Mouse (Mus musculus): Measurements from ENCODE around the gene Clec9a. TPM values are rescaled to one million over a fixed set of nuclear protein-coding genes. Genes with fewer than 3 reads are reported as not detected.

The Clec9a gene
- total RNA-seq, 2 experiments from 2014 or later = not detected

DNA sequence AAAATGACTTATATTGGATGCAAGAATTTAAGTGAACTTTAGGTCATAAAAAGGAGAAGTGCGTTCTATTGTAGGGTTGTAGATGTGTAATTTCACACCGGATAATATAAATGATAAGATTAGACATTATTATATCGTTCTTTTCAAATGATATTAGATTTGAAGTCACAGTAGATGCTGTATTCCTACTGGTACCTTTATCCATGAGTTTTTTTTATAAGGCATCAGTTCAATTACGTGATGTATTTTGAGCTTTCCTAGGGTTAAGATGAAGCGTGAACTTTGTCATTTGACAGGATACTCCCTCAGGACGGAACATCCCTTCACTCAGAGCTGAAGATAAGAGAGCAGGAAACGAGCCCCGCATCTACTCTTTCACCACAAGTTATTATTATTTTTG, 11.7 kb upstream of the Clec9a start, which contains the start of gene Clec1b:
TSS of gene Clec1b (plus strand) at position 301 of the 400 bp plus-strand sequence.
- DNase-seq = no peak
- TF ChIP-seq CTCF (IDR thresholded peaks at IDR 0.05) = no peak
- intact Hi-C loops (cut with DNase I) = no loop called here
- H3K27ac ChIP-seq = no peak within 1 kb of the TSS
- no peak within 1 kb of the TSS for H3K4me3 ChIP-seq

DNA sequence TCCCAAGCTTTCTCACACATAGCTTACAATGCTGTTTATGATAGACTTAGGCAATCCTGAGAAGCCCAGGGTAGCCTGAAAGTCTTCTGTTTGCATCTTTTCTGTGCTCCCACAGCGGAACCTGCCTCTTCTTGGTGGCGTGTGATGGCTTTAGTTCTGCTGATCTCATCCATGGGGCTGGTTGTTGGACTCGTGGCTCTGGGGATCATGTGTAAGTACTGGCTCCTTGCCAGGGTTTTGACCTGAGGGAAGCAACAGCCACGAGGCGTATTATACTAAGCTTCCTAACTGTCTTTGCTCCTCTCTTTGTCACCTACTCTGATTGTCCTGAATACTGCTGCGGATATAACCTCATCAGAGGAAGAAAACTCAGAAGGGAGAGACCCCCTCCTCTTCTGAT, 8.7 kb upstream of the Clec9a start:
- H3K27ac ChIP-seq = no peak overlapping the region
- TF ChIP-seq CTCF (IDR thresholded peaks at IDR 0.05) = no peak
- DNase-seq = peak; percentile 35
- intact Hi-C loops (cut with DNase I) = no loop called here
- no peak overlapping the region for H3K4me3 ChIP-seq

DNA sequence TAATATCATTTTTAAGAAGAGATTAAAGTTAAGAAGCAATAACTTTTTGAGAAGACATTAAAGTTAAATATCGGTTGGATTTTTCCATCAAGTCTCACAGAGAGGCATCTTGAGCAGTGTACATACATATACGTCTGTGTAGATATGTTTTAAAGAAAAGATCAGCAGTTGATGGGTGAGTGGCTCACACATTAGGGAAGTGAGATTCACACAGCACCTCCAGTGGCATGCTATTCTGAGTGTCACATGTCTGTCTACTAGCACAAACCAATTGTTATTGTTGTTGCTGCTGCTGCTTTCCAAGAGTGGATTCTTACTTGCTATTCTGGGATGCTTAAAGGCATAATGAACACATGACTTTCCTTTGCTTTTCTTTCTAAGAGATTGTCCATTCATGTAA, 6.3 kb upstream of the Clec9a start:
- H3K27ac ChIP-seq = no peak overlapping the region
- H3K4me3 ChIP-seq = no peak overlapping the region
- DNase-seq = no peak
- no peak for TF ChIP-seq CTCF (IDR thresholded peaks at IDR 0.05)
- intact Hi-C loops (cut with DNase I) = no loop called here

DNA sequence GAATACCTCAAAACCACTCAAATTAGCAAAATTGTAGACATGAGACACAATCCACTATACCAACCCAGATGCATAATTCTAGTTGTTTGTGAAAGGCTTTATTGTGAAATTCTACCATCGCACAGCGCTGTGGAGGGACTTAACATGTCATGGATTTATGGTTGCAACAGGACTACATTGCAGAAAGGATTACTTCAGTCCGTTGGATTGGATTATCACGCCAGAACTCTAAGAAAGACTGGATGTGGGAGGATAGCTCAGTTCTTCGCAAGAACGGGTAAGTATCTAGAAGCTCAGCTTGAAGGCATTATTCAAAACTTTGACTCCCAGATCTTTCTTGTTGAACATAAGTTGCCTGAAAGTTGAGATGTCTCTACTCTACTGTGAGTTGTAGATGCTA, 5.3 kb upstream of the Clec9a start:
- Histone ChIP-seq H3K4me3 (no peak overlapping the region), H3K27ac (no peak overlapping the region)
- TF ChIP-seq CTCF (IDR thresholded peaks at IDR 0.05) = no peak
- intact Hi-C loops (cut with DNase I) = no loop called here
- no peak for DNase-seq

DNA sequence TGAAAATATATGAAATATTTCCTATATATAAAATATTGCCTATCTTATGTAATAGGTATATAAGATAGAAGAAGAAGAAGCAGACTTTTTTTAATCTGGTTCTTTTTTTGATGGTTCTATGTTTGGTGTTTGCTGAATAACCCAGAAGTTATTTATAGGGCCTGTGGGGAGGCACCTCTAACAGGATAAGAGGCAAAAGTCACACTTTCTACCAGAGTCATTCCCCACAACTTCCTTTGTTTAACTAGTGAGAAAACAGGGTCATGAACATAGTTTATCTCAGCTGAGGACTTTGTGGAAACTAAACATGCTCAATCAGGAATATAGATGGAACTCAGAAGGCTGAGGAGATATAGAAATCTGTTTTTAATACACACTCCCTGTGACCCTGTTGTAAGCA, 2.7 kb upstream of the Clec9a start:
- no peak for TF ChIP-seq CTCF (IDR thresholded peaks at IDR 0.05)
- Histone ChIP-seq H3K27ac (no peak overlapping the region), H3K4me3 (no peak overlapping the region)
- intact Hi-C loops (cut with DNase I) = no loop called here
- no peak for DNase-seq

DNA sequence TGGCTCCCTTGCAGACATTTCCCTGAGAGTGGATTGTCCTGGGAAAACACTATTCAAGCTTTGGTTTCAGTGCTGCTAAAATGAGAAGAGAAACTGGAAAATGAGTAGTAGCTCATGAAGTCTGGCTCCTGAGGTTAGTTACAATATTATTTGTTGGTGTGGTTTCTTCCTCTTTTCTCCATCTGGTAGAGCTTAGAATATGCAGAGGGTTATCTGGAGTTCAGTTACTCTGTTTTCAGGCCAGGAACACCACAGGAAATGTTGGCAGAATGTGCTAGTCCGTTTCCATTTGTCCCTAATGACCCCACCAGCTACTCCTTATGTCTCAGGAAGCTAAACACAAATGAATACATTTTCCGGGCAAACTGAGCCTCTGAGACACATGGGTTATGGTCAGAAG, 1.3 kb upstream of the Clec9a start:
- peak overlapping the region; percentile 58 for H3K27ac ChIP-seq
- no peak for DNase-seq

DNA sequence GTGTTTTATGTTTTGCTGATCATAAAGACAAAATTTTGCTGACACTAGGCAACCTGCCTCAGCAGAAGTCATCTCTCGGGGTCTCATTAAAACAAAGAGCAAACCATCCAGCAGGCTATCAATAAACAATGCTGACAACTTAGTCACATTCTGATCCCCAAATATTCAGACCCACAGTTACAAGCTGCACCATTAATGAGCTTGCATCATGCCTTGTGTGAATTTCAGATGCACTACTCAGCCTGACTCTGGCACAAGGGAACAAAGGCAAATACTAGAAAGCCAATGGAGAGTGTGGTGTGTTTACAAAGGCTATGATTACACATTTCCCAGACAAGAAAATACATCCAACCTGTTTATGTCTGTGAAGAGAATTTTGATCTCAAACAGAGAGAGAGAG, 5.5 kb downstream of the Clec9a start:
- intact Hi-C loops (cut with DNase I) = no loop called here
- DNase-seq = no peak
- no peak overlapping the region for H3K27ac ChIP-seq
- H3K4me3 ChIP-seq = no peak overlapping the region
- TF ChIP-seq CTCF (IDR thresholded peaks at IDR 0.05) = no peak

More for the DNA sequence above, 1.3 kb upstream of the Clec9a start:
- H3K4me3 ChIP-seq = no peak overlapping the region
- intact Hi-C loops (cut with DNase I) = no loop called here
- TF ChIP-seq CTCF (IDR thresholded peaks at IDR 0.05) = no peak

DNA sequence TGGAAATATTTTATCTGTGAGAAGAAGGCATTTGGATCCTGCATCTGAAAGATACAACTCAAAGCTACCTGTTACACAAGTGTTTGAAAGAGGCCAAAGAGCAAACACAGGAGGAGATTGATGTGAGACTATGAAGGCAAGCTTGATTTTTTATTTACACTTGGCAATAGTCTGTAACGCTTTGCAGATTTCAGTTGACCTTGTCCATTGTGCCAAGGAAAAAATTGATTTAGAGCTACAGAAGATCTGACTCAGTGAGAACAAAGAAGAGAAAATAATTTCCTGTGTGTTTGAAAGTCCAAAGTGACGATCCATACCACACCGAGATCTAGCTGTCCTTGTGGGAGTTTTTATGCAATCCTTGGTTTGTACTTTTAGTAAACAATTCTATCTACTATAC, 13.6 kb downstream of the Clec9a start:
- Histone ChIP-seq H3K4me3 (no peak overlapping the region), H3K27ac (no peak overlapping the region)
- DNase-seq = no peak
- TF ChIP-seq CTCF (IDR thresholded peaks at IDR 0.05) = no peak
- intact Hi-C loops (cut with DNase I) = no loop called here

DNA sequence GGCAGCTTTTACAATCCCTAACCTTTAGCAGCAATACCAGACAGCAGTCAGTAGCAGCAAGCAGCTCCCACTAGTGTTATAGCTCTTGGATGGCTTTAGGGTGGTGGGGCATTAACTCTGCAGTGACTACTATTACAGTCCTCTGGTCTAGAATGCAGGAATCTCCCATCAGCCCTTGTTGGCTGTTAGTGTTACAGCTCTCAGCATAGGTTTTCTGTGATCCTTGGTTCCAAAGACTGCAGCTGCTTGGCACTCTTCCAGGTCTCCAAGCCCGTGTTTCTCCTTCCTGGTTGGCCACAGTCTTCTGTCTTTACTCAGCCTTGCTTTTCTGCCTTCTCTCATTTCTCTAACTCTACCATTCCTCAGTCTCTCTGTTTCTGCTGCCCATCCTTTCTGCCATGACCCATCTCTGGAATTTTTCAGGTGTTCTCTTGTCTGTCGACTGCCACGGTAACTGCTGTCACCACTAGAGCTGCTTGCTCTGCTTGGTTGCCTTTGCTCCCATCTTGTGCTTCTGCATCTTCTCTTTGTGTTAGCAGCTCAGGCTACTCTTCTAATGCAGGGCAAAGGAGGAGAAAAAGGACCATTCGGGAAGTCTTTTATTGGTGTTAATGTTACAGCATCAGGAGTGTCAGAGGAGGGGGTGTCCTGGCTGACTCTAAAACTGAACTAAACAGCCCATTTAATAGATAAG, 14.5 kb downstream of the Clec9a start:
- peak overlapping the region; percentile 34 for H3K4me3 ChIP-seq
- intact Hi-C loops (cut with DNase I) = no loop called here
- peak overlapping the region; percentile 38; the same call in 1 of the 2 replicates for H3K27ac ChIP-seq
- DNase-seq = peak; percentile 40
- TF ChIP-seq CTCF (IDR thresholded peaks at IDR 0.05) = no peak

DNA sequence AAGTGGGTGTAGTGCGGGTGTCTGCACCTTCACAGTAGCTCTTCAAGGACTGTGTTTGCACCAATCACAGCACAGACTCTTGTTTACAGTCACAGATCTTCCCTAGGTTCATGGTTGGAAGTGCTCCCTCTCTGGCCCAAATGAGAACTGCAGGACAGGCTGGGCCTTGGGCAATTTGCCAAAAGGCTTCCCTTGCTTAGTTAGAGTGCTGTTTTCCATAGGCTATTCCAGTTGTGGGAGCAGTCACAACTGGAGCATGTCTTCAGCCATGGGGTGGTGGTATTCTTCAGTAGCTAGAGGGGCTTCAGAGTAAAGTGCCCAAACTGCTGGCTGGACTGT, 15.0 kb downstream of the Clec9a start:
- H3K27ac ChIP-seq = peak overlapping the region; percentile 38; the same call in 1 of the 2 replicates
- TF ChIP-seq CTCF (IDR thresholded peaks at IDR 0.05) = peak; percentile 96; the same call in 1 of the 2 replicates
- H3K4me3 ChIP-seq = peak overlapping the region; percentile 34
- peak; percentile 79 for DNase-seq
- intact Hi-C loops (cut with DNase I) = no loop called here

DNA sequence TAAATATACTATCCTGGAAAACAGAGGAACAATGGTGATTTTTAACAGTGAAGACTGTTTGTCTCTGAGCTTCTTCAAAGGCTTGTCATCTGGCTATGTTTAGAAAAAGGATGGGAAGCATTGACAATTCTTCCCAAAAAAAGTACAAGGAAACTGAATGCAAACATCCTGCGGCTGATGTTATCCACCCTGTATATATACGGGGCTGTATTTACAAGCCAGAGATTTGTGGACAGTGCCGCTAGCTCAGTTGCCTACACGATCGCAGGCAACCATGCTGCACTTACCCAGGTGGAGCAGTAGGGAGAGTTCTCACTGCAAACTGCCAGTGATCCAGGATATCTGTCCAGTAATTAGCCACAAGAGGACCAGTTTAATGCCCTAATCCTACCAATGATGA, 16.6 kb downstream of the Clec9a start:
- Histone ChIP-seq H3K27ac (peak overlapping the region; percentile 60), H3K4me3 (no peak overlapping the region)
- TF ChIP-seq CTCF (IDR thresholded peaks at IDR 0.05) = no peak
- no peak for DNase-seq
- intact Hi-C loops (cut with DNase I) = no loop called here

DNA sequence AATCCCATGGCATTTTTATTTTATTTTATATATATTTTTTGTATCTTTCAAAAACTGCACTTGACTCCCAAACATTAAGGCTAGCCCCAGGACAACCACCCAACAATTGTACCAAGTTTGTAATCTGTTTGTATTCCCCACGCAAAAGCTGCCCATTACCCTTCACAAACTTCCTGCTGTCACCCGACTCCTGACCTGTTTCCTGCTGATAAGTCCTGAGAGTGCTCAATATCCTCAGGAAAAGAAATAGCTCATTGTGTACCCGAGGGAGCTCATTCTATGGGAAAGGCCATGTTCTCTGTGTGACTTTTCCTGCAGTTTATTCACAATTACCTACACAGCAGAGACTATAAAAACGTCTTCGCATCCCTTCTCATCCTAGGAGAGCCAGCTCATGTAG, 17.1 kb downstream of the Clec9a start:
- DNase-seq = no peak
- intact Hi-C loops (cut with DNase I) = no loop called here
- no peak overlapping the region for H3K4me3 ChIP-seq
- no peak for TF ChIP-seq CTCF (IDR thresholded peaks at IDR 0.05)
- peak overlapping the region; percentile 60 for H3K27ac ChIP-seq

DNA sequence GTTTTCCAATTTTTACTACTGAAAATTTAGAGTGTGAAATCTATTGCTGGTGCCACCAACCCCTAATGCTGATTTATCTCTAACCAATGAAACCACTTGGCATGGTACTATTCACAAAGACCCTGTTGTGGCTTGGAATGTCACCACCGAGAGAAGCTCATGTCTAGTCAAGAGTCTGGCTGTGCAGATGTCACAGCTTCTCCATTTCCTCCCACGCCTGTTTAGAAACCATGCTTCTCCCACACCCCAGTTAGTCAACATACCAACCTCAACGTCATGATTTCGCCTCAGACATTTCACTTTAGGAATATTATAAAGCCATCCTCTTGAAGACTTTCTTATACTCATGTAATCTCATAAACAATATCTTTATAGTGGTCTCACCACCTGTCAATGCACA, 18.6 kb downstream of the Clec9a start:
- H3K4me3 ChIP-seq = no peak overlapping the region
- TF ChIP-seq CTCF (IDR thresholded peaks at IDR 0.05) = no peak
- DNase-seq = no peak
- intact Hi-C loops (cut with DNase I) = no loop called here
- H3K27ac ChIP-seq = no peak overlapping the region

DNA sequence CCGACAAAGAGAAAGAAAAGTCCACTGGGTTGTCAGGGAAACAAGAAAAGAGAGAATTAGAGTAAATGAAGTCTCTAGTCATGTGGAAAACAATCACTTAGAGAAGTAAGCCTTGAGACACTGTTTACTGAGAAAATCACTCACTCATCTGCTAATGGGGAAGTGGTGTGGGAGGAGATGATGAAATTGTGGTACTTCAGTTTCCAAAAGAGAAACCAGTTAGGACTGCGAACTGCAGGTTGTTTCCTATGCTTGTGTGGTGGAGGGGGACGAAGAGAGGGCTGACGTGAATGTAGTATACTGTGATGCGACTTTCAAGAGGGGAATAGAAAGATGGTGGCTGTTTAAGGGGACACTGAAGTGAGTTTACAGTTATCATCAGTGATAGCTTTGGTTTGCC, 25.6 kb downstream of the Clec9a start:
- Histone ChIP-seq H3K27ac (no peak overlapping the region), H3K4me3 (no peak overlapping the region)
- no peak for DNase-seq
- TF ChIP-seq CTCF (IDR thresholded peaks at IDR 0.05) = no peak
- intact Hi-C loops (cut with DNase I) = no loop called here
